Mouse (Mus musculus) embryonic facial prominence, embryonic 13.5 days (tissue): ENCODE data around the gene Actl11. TPM values are rescaled to one million over a fixed set of nuclear protein-coding genes. Genes with fewer than 3 reads are reported as not detected.

Experiments used
- polyA plus RNA-seq: library from polyadenylated mRNA; unstranded; fragments of >200 nt; fragmentation: Nextera tagmentation; extraction: Ambion mirVana; gene quantifications from 2 replicates; pipeline ENCODE4 v1.2.1, GENCODE M21; 2015

Actl11 gene
- polyA plus RNA-seq, 1 experiment from 2014 or later = not detected

Other genes with a start within 250 kb of the Actl11 start
- gene Gnat1, start 248.8 kb upstream of the Actl11 start, polyA plus RNA-seq = 1.2 and 2.0 TPM in 2 replicates
- 37.7 and 44.0 TPM in 2 replicates for gene Sema3f, start 218.0 kb upstream of the Actl11 start, polyA plus RNA-seq
- gene Rbm5, start 157.5 kb upstream of the Actl11 start, polyA plus RNA-seq = 262 and 274 TPM in 2 replicates
- 102 and 108 TPM in 2 replicates for gene Rbm6, start 55.2 kb upstream of the Actl11 start, polyA plus RNA-seq
- gene Mon1a, start 40.3 kb upstream of the Actl11 start, polyA plus RNA-seq = 14.7 and 14.9 TPM in 2 replicates
- gene Mst1r, start 21.6 kb upstream of the Actl11 start, polyA plus RNA-seq = 5.1 and 6.3 TPM in 2 replicates
- 9.1 and 9.7 TPM in 2 replicates for gene Camkv, start 7.2 kb downstream of the Actl11 start, polyA plus RNA-seq
- 23.8 and 29.0 TPM in 2 replicates for gene Traip, start 21.7 kb downstream of the Actl11 start, polyA plus RNA-seq
- 25.7 and 28.1 TPM in 2 replicates for gene Uba7, start 47.0 kb downstream of the Actl11 start, polyA plus RNA-seq
- 7.2 and 9.9 TPM in 2 replicates for gene Gm20661, start 54.6 kb downstream of the Actl11 start, polyA plus RNA-seq
- 79.2 and 86.1 TPM in 2 replicates for gene Inka1, start 57.4 kb downstream of the Actl11 start, polyA plus RNA-seq
- 13.0 and 14.5 TPM in 2 replicates for gene Cdhr4, start 64.0 kb downstream of the Actl11 start, polyA plus RNA-seq
- 0.58 and 1.3 TPM in 2 replicates for gene Gm20662, start 67.9 kb downstream of the Actl11 start, polyA plus RNA-seq
- gene Ip6k1, start 74.0 kb downstream of the Actl11 start, polyA plus RNA-seq = 71.4 and 71.9 TPM in 2 replicates
- 27.4 and 31.5 TPM in 2 replicates for gene Gmppb, start 120.8 kb downstream of the Actl11 start, polyA plus RNA-seq
- gene Amigo3, start 124.7 kb downstream of the Actl11 start, polyA plus RNA-seq = 3.4 and 3.7 TPM in 2 replicates
- 0.38 and 1.0 TPM in 2 replicates for gene Mst1, start 152.0 kb downstream of the Actl11 start, polyA plus RNA-seq
- gene Rnf123, start 154.9 kb downstream of the Actl11 start, polyA plus RNA-seq = 31.2 and 36.2 TPM in 2 replicates
- gene Apeh, start 166.1 kb downstream of the Actl11 start, polyA plus RNA-seq = 40.8 and 45.6 TPM in 2 replicates